Mouse (Mus musculus) intestine, embryonic 14.5 days (tissue): ENCODE results near the gene Dna2. TPM values are rescaled to one million over a fixed set of nuclear protein-coding genes. Genes with fewer than 3 reads are reported as not detected.

ENCODE experiments used
- ATAC-seq: fragments of 200-750 bp; cut with Nextera tagmentation; replicated peaks from 2 replicates; pipeline ENCODE4 v1.8.0; 2017; ENCODE audit warnings: low read depth, moderate number of reproducible peaks, moderate TSS enrichment, moderate library complexity; ENCODE audit not compliant: low FRiP score, low TSS enrichment
- DNase-seq: peaks from one replicate; pipeline ENCODE4 v3.0.0-alpha.2; 2018; ENCODE audit warnings: low spot score
- H3K27ac ChIP-seq: fragments of 300-500 bp; sonication (generic); 2 replicates; pipeline ENCODE4 v1.5.1; 2014; ENCODE audit warnings: low read depth, mild to moderate bottlenecking, control low read depth
- H3K27me3 ChIP-seq: fragments of 300-500 bp; sonication (generic); replicated peaks from 2 replicates; pipeline ENCODE4 v1.6.1; 2014; ENCODE audit warnings: low read length, control low read depth; ENCODE audit not compliant: control insufficient read depth, insufficient read depth
- H3K36me3 ChIP-seq: fragments of 300-500 bp; sonication (generic); 2 replicates; pipeline ENCODE4 v1.6.1; 2014; ENCODE audit warnings: low read length, control low read depth; ENCODE audit not compliant: control insufficient read depth, insufficient read depth
- H3K4me1 ChIP-seq: fragments of 300-500 bp; sonication (generic); replicated peaks from 2 replicates; pipeline ENCODE4 v1.6.1; 2014; ENCODE audit warnings: low read length, control low read depth, mixed read lengths; ENCODE audit not compliant: control insufficient read depth, insufficient read depth
- H3K4me2 ChIP-seq: fragments of 300-500 bp; sonication (generic); 2 replicates; pipeline ENCODE4 v1.6.1; 2014; ENCODE audit warnings: low read length
- H3K4me3 ChIP-seq: fragments of 300-500 bp; sonication (generic); 2 replicates; pipeline ENCODE4 v1.5.1; 2014; ENCODE audit warnings: low read depth, low read length, control low read depth, mixed read lengths
- H3K9ac ChIP-seq: fragments of 300-500 bp; sonication (generic); 2 replicates; pipeline ENCODE4 v1.6.1; 2014; ENCODE audit warnings: mild to moderate bottlenecking, low read length
- H3K9me3 ChIP-seq: fragments of 300-500 bp; sonication (generic); 2 replicates; pipeline ENCODE4 v1.6.1; 2016; ENCODE audit warnings: low read length, control low read depth; ENCODE audit not compliant: control insufficient read depth
- WGBS: fragments of 180-500 bp; shearing (Covaris S2); extraction: QIAGEN DNeasy Blood & Tissue Kit; methylation state at CpG from one replicate; pipeline ENCODE4 v1.1.7; 2014; 5-methylcytosine and 5-hydroxymethylcytosine counted together
- polyA plus RNA-seq: library from polyadenylated mRNA; unstranded; fragments of >200 nt; fragmentation: Nextera tagmentation; extraction: Ambion mirVana; gene quantifications from 2 replicates; pipeline ENCODE4 v1.2.1, GENCODE M21; 2014

Gene Dna2
- polyA plus RNA-seq, 1 experiment from 2014 or later: 19.6 TPM

DNA sequence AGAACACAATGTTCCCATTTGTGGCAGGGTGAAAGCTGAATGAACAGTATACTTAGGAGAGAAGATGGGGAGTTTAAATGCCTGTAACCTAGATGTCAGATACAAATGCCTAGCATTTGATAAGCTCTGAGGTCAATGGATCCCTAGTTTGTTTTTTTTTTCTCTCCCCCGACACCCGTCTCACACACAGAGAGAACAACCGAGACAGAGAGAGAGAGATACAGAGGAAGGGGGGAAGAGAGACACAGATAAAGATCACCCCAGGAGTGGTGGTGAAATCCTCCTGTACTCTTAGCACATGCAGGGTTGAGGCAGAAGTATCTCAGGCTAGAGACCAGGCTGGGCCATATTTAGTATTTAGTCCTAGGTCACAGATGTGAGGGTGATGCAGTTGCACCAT, 27.8 kb upstream of the Dna2 start:
- ATAC-seq (no peak), DNase-seq (no peak)
- Histone ChIP-seq H3K9ac (no peak overlapping the region), H3K4me1 (no peaks in the 10 kb centered on the region; the same call in 1 of the 2 replicates), H3K9me3 (no peaks in the 10 kb centered on the region), H3K4me2 (no peak overlapping the region), H3K4me3 (no peak overlapping the region), H3K27me3 (no peaks in the 10 kb centered on the region), H3K27ac (no peak overlapping the region), H3K36me3 (no peaks in the 10 kb centered on the region)
- WGBS: 86% methylated on average over 3 of the region's 3 CpGs

GRCm38 (mm10) chr10:62919925-62920765, 26.7 kb upstream of the Dna2 start, which contains the start of gene Slc25a16:
Slc25a16 (plus strand) TSS chr10:62920633.
- H3K27ac ChIP-seq: peak within 1 kb of the TSS; percentile 82
- no peaks in the 10 kb centered on the region for H3K27me3 ChIP-seq
- DNase-seq (peak; percentile 97), ATAC-seq (peak; percentile 99)
- H3K9ac ChIP-seq: peak within 1 kb of the TSS; percentile 91
- no peaks in the 10 kb centered on the region; the same call in 1 of the 2 replicates for H3K4me1 ChIP-seq
- no peaks in the 10 kb centered on the region for H3K9me3 ChIP-seq
- H3K4me2 ChIP-seq: peak within 1 kb of the TSS; percentile 95
- peak within 1 kb of the TSS; percentile 99 for H3K4me3 ChIP-seq
- no peaks in the 10 kb centered on the region for H3K36me3 ChIP-seq
- WGBS: 3% methylated on average over 47 of the region's 50 CpGs

DNA sequence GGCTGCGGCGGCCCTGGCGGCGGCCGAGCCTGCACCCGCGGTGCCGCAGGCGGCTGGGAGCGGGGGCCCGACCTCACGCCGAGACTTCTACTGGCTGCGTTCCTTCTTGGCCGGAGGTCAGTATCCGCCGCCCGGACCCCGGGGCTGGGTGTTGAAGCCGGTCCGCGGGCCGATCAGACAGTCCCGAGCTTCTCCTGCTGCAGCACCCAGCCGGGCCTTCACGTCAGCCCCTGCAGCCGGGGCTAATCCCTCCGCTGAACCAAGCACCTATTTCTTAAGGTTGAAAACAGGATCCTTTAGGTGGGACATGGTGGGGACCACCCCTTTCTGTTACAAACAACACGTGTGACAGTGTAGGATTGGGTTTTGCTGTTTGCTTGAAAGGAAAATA, 26.1 kb upstream of the Dna2 start:
- WGBS: under 1% methylated on average over 29 of the region's 29 CpGs
- ATAC-seq (peak; percentile 78), DNase-seq (no peak)
- Histone ChIP-seq H3K4me1 (no peaks in the 10 kb centered on the region; the same call in 1 of the 2 replicates), H3K4me3 (peak overlapping the region; percentile 99), H3K27ac (peak overlapping the region; percentile 82), H3K9me3 (no peaks in the 10 kb centered on the region), H3K9ac (peak overlapping the region; percentile 91), H3K27me3 (no peaks in the 10 kb centered on the region), H3K4me2 (peak overlapping the region; percentile 95), H3K36me3 (no peaks in the 10 kb centered on the region)

- no peaks in the 10 kb centered on the region for H3K27me3 ChIP-seq
- peaks cover 11% of the 10 kb centered on the region for H3K36me3 ChIP-seq
- no peak overlapping the region for H3K4me2 ChIP-seq
- 84% methylated on average over 4 of the region's 4 CpGs for WGBS
- H3K9ac ChIP-seq: no peak overlapping the region
- ATAC-seq (no peak), DNase-seq (no peak)
- H3K9me3 ChIP-seq: no peaks in the 10 kb centered on the region
- no peak overlapping the region for H3K27ac ChIP-seq
- no peak overlapping the region for H3K4me3 ChIP-seq
- no peaks in the 10 kb centered on the region; the same call in 1 of the 2 replicates for H3K4me1 ChIP-seq
These were observed 22.7 kb upstream of the Dna2 start for GRCm38 (mm10) chr10:62924096-62924635.

- no peak for ATAC-seq
- no peak for DNase-seq
- Histone ChIP-seq H3K4me2 (no peak overlapping the region), H3K4me3 (no peak overlapping the region), H3K9ac (no peak overlapping the region), H3K9me3 (no peaks in the 10 kb centered on the region), H3K36me3 (peaks cover 36% of the 10 kb centered on the region), H3K27me3 (no peaks in the 10 kb centered on the region), H3K27ac (no peak overlapping the region), H3K4me1 (no peaks in the 10 kb centered on the region)
- whole genome bisulfite sequencing: 97% methylated on average over 1 of the region's 1 CpGs
These were observed 14.4 kb upstream of the Dna2 start for GRCm38 (mm10) chr10:62932381-62932780.

GRCm38 (mm10) chr10:62944975-62945580, 1.7 kb upstream of the Dna2 start:
- H3K27me3 ChIP-seq: no peaks in the 10 kb centered on the region
- H3K36me3 ChIP-seq: peaks cover 30% of the 10 kb centered on the region
- DNase-seq (no peak), ATAC-seq (no peak)
- H3K9ac ChIP-seq: no peak overlapping the region
- no peak overlapping the region for H3K27ac ChIP-seq
- 0 out of 2 replicates have a peak, but pooled peaks cover 3% of the 10 kb centered on the region for H3K4me1 ChIP-seq
- H3K4me2 ChIP-seq: no peak overlapping the region
- H3K9me3 ChIP-seq: no peaks in the 10 kb centered on the region
- WGBS: 85% methylated on average over 10 of the region's 10 CpGs
- no peak overlapping the region for H3K4me3 ChIP-seq

DNA sequence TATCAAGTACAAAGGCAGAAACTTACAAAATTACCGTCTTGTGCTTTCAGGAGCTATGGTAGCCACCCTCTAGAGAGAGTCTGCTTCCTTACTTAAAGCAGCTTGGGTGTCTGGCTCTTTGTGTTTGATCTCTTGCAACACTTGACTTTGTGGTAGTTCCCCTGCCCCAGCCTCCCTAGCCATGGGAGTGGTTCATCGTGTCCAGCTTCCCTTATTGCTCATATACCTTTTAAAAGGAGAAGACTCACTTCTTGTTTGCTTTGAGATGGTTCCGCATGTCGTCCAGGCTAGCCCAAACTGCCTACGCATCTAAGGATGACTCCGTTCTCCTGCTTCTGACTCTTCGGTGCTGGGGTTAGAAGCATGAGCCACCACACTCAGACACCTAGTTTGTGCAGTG, 1.7 kb downstream of the Dna2 start:
- Histone ChIP-seq H3K4me1 (0 out of 2 replicates have a peak, but pooled peaks cover 3% of the 10 kb centered on the region), H3K9me3 (no peaks in the 10 kb centered on the region), H3K9ac (no peak overlapping the region), H3K27ac (no peak overlapping the region), H3K36me3 (peaks cover 22% of the 10 kb centered on the region), H3K27me3 (no peaks in the 10 kb centered on the region), H3K4me2 (no peak overlapping the region), H3K4me3 (no peak overlapping the region)
- WGBS: 95% methylated on average over 7 of the region's 7 CpGs
- DNase-seq (no peak), ATAC-seq (no peak)

GRCm38 (mm10) chr10:62963956-62964355, 17.1 kb downstream of the Dna2 start:
- no peak for ATAC-seq
- Histone ChIP-seq H3K4me1 (no peaks in the 10 kb centered on the region), H3K27me3 (no peaks in the 10 kb centered on the region), H3K36me3 (peaks cover 80% of the 10 kb centered on the region), H3K4me3 (no peak overlapping the region), H3K9me3 (no peaks in the 10 kb centered on the region), H3K9ac (no peak overlapping the region), H3K27ac (no peak overlapping the region), H3K4me2 (no peak overlapping the region)
- DNase-seq: no peak
- WGBS: 95% methylated on average over 7 of the region's 7 CpGs
